Mouse (Mus musculus): ENCODE data around the gene Pla2g4d.

DNA sequence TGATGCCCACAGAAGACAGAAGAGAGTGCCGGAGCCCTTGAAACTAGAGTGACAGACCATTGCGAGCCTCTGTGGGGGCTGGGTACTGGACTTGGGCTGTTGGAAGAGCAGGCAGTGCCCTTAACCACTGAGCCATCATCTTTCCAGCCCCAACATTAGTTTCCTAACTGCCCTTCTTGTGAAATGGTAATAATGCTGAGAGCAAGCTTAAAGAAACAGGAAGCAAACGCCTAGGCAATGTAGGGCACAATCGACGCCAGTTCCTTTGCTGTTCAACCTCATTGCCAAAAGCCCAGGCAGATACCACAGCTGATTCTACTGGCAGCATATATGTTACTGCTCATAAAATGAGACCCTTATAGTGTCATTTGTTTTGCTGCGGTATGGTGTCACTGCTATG lies 36.4 kb downstream of the Pla2g4d start:
- TF ChIP-seq CTCF (conservative IDR thresholded peaks at IDR 0.05; ENCODE audit: low read length), result no peak
- no peak for TF ChIP-seq NANOG (IDR thresholded peaks at IDR 0.05; ENCODE audit: borderline replicate concordance, low read length)
- no peak for TF ChIP-seq POU5F1 (IDR thresholded peaks at IDR 0.05; ENCODE audit: borderline replicate concordance, low read length)
